Mouse (Mus musculus) embryonic facial prominence, embryonic 15.5 days (tissue): ENCODE data around the gene Cirbp. TPM values are rescaled to one million over a fixed set of nuclear protein-coding genes. Genes with fewer than 3 reads are reported as not detected.

Source experiments
- ATAC-seq: fragments of 200-750 bp; cut with Nextera tagmentation; 2 replicates; pipeline ENCODE4 v1.8.0; 2017; ENCODE audit warnings: low read depth, moderate TSS enrichment; ENCODE audit not compliant: insufficient number of reproducible peaks, low FRiP score, low TSS enrichment
- H3K27ac ChIP-seq: fragments of 300-500 bp; sonication (generic); replicated peaks from 2 replicates; pipeline ENCODE4 v1.5.1; 2015; ENCODE audit warnings: mild to moderate bottlenecking, inconsistent platforms
- H3K27me3 ChIP-seq: fragments of 300-500 bp; sonication (generic); 2 replicates; pipeline ENCODE4 v1.6.1; 2015; ENCODE audit warnings: inconsistent platforms
- H3K36me3 ChIP-seq: fragments of 300-500 bp; sonication (generic); 2 replicates; pipeline ENCODE4 v1.6.1; 2015; ENCODE audit warnings: mild to moderate bottlenecking, inconsistent platforms
- H3K4me1 ChIP-seq: fragments of 300-500 bp; sonication (generic); 2 replicates; pipeline ENCODE4 v1.6.1; 2015; ENCODE audit warnings: inconsistent platforms
- H3K4me2 ChIP-seq: fragments of 300-500 bp; sonication (generic); replicated peaks from 2 replicates; pipeline ENCODE4 v1.6.1; 2015; ENCODE audit warnings: mild to moderate bottlenecking, inconsistent platforms
- H3K4me3 ChIP-seq: fragments of 300-500 bp; sonication (generic); replicated peaks from 2 replicates; pipeline ENCODE4 v1.5.1; 2015; ENCODE audit warnings: mild to moderate bottlenecking, inconsistent platforms
- H3K9ac ChIP-seq: fragments of 300-500 bp; sonication (generic); 2 replicates; pipeline ENCODE4 v1.6.1; 2015; ENCODE audit warnings: inconsistent platforms
- H3K9me3 ChIP-seq: fragments of 300-500 bp; sonication (generic); replicated peaks from 2 replicates; pipeline ENCODE4 v1.6.1; 2016; ENCODE audit warnings: inconsistent platforms
- WGBS: fragments of 180-500 bp; shearing (Covaris S2); methylation state at CpG from one replicate; pipeline ENCODE4 v1.1.7; 2015; 5-methylcytosine and 5-hydroxymethylcytosine counted together
- polyA plus RNA-seq: library from polyadenylated mRNA; unstranded; fragments of >200 nt; fragmentation: Nextera tagmentation; extraction: Ambion mirVana; gene quantifications from 2 replicates; pipeline ENCODE4 v1.2.1, GENCODE M21; 2015

The Cirbp gene
- polyA plus RNA-seq, 1 experiment from 2014 or later: 116 TPM

GRCm38 (mm10) chr10:80152873-80153260 is 12.9 kb upstream of the Cirbp start:
- Histone ChIP-seq H3K4me3 (peak overlapping the region; percentile 90), H3K9ac (peak overlapping the region; percentile 91; the same call in 1 of the 2 replicates), H3K4me2 (peak overlapping the region; percentile 83), H3K27ac (peak overlapping the region; percentile 100), H3K9me3 (no peaks in the 10 kb centered on the region), H3K36me3 (peaks cover 55% of the 10 kb centered on the region), H3K4me1 (peaks cover 64% of the 10 kb centered on the region), H3K27me3 (no peaks in the 10 kb centered on the region)
- no peak for ATAC-seq
- WGBS: 33% methylated on average over 3 of the region's 3 CpGs

DNA sequence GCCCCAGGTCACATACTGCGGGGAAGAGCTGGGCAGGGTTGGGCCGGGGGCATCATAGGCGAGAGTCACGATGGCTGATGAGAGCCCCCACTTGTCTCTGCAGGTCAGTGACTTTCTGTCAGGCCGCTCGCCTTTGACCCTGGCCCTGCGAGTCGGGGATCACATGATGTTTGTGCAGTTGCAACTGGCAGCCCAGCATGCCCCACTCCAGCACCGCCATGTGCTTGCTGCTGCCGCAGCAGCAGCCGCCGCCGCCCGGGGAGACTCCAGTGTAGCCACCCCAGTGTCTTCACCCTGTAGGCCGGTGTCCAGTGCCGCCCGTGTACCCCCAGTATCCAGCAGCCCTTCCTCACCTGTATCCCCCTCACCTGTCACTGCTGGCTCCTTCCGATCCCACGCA is 12.1 kb upstream of the Cirbp start:
- Histone ChIP-seq H3K27me3 (no peaks in the 10 kb centered on the region), H3K36me3 (peaks cover 55% of the 10 kb centered on the region), H3K4me3 (peak overlapping the region; percentile 90; the same call in 1 of the 2 replicates), H3K4me1 (peaks cover 70% of the 10 kb centered on the region), H3K27ac (peak overlapping the region; percentile 100), H3K9me3 (no peaks in the 10 kb centered on the region), H3K9ac (0 out of 2 replicates have a peak overlapping the region, but pooled peaks have one; percentile 91), H3K4me2 (peak overlapping the region; percentile 83; the same call in 1 of the 2 replicates)
- no peak for ATAC-seq
- WGBS: 80% methylated on average over 19 of the region's 19 CpGs

- no peaks in the 10 kb centered on the region for H3K27me3 ChIP-seq
- peaks cover 77% of the 10 kb centered on the region for H3K4me1 ChIP-seq
- H3K4me2 ChIP-seq: no peak overlapping the region
- H3K9ac ChIP-seq: no peak overlapping the region
- ATAC-seq: no peak
- no peak overlapping the region for H3K4me3 ChIP-seq
- peaks cover 55% of the 10 kb centered on the region for H3K36me3 ChIP-seq
- H3K9me3 ChIP-seq: no peaks in the 10 kb centered on the region
- 83% methylated on average over 7 of the region's 7 CpGs for WGBS
- no peak overlapping the region for H3K27ac ChIP-seq
Measured at GRCm38 (mm10) chr10:80154384-80154783, 11.4 kb upstream of the Cirbp start.

- 27% methylated on average over 1 of the region's 1 CpGs for WGBS
- H3K27ac ChIP-seq: peak overlapping the region; percentile 3; the same call in 1 of the 2 replicates
- peaks cover 84% of the 10 kb centered on the region for H3K4me1 ChIP-seq
- H3K9ac ChIP-seq: no peak overlapping the region
- peaks cover 55% of the 10 kb centered on the region for H3K36me3 ChIP-seq
- no peak overlapping the region for H3K4me3 ChIP-seq
- H3K9me3 ChIP-seq: no peaks in the 10 kb centered on the region
- H3K4me2 ChIP-seq: no peak overlapping the region
- ATAC-seq: no peak
- H3K27me3 ChIP-seq: no peaks in the 10 kb centered on the region
Measured at GRCm38 (mm10) chr10:80155277-80155676, 10.5 kb upstream of the Cirbp start.

DNA sequence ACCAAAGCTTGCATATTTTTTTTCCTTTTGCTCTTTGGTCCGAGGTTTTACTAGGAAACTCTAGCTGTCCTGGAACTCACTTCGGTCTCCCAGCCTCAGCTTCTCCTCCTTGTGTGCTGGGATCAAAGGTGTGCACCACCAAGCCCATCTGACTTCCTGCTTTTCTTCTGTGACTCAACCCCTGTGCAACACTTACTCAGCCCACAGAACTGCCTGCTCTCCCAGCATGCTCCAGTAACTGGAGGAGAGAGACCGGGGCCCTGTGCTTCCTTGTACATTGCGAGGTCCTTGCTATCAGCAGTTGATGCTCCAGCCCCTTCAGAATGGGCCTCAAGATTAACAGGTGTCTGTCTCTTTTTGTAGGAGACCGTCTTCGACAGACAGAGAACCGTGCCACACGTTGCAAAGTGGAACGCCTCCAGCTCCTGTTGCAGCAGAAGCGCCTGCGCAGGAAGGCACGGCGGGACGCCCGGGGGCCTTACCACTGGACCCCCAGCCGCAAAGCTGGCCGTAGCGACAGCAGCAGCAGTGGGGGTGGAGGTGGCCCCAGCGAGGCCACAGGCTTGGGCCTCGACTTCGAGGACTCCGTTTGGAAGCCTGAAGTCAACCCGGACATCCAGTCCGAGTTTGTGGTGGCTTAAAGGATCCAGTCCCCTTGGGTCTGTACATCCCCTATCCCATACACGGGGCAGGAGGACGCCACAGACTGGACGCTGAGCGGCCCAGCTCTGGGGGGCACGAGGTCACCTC is 9.6 kb upstream of the Cirbp start:
- Histone ChIP-seq H3K4me3 (no peak overlapping the region), H3K27me3 (no peaks in the 10 kb centered on the region), H3K9me3 (no peaks in the 10 kb centered on the region), H3K27ac (peak overlapping the region; percentile 98), H3K9ac (no peak overlapping the region), H3K36me3 (peaks cover 55% of the 10 kb centered on the region), H3K4me2 (no peak overlapping the region), H3K4me1 (peaks cover 93% of the 10 kb centered on the region)
- 77% methylated on average over 29 of the region's 29 CpGs for WGBS
- no peak for ATAC-seq

- H3K27ac ChIP-seq: peak overlapping the region; percentile 98
- H3K4me2 ChIP-seq: no peak overlapping the region
- peaks cover 55% of the 10 kb centered on the region for H3K36me3 ChIP-seq
- no peaks in the 10 kb centered on the region for H3K9me3 ChIP-seq
- no peak for ATAC-seq
- WGBS: 52% methylated on average over 7 of the region's 7 CpGs
- H3K9ac ChIP-seq: no peak overlapping the region
- no peaks in the 10 kb centered on the region for H3K27me3 ChIP-seq
- no peak overlapping the region for H3K4me3 ChIP-seq
- peaks cover 95% of the 10 kb centered on the region for H3K4me1 ChIP-seq
Measured at GRCm38 (mm10) chr10:80156752-80157053, 9.1 kb upstream of the Cirbp start.

- ATAC-seq: no peak
- WGBS: 58% methylated on average over 15 of the region's 15 CpGs
- no peaks in the 10 kb centered on the region for H3K27me3 ChIP-seq
- peaks cover 95% of the 10 kb centered on the region for H3K4me1 ChIP-seq
- peaks cover 54% of the 10 kb centered on the region for H3K36me3 ChIP-seq
- H3K9me3 ChIP-seq: no peaks in the 10 kb centered on the region
- no peak overlapping the region for H3K4me3 ChIP-seq
- H3K4me2 ChIP-seq: no peak overlapping the region
- peak overlapping the region; percentile 98 for H3K27ac ChIP-seq
- H3K9ac ChIP-seq: no peak overlapping the region
Measured at GRCm38 (mm10) chr10:80157141-80157929, 8.4 kb upstream of the Cirbp start.

DNA sequence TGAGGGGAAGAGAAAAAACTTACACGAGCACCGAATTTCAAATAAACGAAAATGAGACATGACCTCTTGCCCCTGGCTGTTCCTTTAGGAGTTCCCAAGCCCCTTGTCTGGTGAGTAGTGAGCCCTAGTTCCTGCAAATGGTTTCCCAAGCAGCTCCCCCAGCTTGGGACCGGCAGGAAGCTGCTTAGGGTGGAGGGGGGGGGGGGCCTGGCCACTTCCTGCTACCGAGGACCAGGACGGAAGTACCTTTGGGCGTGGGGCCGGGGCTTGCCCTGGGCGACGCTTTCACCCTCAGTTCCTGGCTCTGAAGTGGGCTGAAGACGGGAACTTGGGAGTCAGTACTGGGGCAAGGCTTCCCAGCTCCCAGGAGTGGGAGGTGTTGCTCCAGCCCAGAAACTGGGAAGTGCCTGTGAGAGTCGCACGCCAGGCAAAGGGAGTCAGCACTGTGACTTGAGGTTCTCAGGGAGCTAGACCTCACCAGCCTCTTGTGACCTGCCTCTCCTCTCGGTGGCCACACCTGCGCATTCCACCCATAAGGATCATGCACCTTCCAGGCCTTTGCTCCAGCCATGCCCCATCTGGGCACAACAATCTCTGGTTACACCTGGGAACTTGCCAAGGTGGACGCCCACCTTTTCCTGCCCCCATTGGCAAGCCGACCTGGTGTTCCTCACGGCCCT is 7.3 kb upstream of the Cirbp start:
- Histone ChIP-seq H3K36me3 (peaks cover 43% of the 10 kb centered on the region), H3K4me2 (peak overlapping the region; percentile 79), H3K27me3 (no peaks in the 10 kb centered on the region), H3K4me1 (peaks cover 95% of the 10 kb centered on the region), H3K4me3 (no peak overlapping the region; the same call in 1 of the 2 replicates), H3K9ac (no peak overlapping the region), H3K27ac (peak overlapping the region; percentile 98), H3K9me3 (no peaks in the 10 kb centered on the region)
- 9% methylated on average over 18 of the region's 18 CpGs for WGBS
- ATAC-seq: no peak

DNA sequence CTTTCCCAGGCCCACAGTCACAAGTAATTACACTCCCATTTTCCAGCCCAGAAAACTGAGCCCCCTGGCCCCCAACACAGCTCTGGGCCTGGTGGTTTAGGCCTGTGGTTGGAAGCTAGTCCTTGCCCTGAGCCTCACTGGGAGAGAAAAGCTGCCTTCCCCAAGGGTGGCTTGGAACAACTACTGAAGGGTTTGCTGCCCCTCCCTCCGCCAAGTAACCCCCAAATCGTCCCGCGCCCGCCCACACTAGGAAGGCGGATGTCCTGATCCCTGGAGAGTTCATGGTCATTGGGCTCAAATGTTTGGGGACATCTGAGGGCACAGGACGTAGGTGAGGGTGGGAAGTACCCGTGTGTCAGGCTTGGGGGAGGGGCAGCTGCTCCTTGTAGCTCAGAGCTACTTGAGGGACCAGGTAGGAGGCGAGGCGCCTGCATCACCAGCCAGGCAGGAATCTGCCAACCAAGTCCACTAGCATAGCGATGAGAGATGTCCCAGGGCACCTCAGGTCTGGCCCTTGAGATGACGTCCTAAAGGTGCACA is 6.7 kb upstream of the Cirbp start:
- no peaks in the 10 kb centered on the region for H3K9me3 ChIP-seq
- H3K4me2 ChIP-seq: peak overlapping the region; percentile 79
- 7% methylated on average over 12 of the region's 12 CpGs for WGBS
- H3K4me3 ChIP-seq: peak overlapping the region; percentile 47
- peak overlapping the region; percentile 2; the same call in 1 of the 2 replicates for H3K9ac ChIP-seq
- peak overlapping the region; percentile 98 for H3K27ac ChIP-seq
- peak; percentile 3; the same call in 1 of the 2 replicates for ATAC-seq
- no peaks in the 10 kb centered on the region for H3K27me3 ChIP-seq
- peaks cover 94% of the 10 kb centered on the region for H3K4me1 ChIP-seq
- H3K36me3 ChIP-seq: peaks cover 36% of the 10 kb centered on the region

DNA sequence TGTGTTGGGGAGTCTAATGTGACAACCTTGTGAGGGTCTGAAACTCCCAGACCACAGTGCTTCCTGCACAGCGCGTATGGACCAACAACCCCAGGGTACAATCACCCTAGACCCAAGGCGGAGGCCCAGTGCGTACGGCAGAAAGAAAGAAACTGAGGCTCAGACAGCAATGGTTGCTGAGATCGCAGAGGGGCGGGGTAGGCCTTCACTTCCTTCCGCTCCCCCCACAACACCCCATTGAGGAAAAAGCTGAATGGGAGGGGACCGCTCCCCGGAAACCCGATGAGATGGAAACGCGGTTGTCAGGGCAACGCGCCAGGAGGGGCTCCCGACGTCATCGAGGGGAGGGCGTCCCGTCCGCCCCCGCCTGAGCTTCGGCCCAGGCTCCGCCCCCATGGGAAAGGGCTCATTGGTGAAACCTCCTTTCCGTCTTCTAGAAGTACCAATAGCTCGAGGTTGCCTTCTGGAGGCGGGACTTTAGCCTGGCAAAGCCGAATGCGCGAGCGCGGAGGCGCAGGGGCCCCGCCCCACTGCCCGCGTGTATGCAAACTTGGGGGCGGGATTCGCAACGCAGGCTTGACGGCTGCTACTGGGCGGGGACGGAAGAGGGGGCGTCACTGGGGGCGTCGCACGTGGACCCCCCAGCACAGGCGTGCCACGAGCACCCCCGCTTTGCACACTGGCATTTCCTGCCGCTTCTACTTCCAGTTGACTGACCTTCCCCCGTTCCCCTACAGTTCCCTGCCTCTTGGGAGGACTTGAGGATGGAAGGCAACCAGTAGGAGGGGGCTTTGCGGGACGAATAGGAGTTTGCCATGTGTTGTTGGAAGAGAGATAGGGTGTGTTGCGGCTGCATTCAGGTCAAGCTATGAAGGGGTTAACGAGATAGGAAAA is 6.0 kb upstream of the Cirbp start:
- Histone ChIP-seq H3K36me3 (peaks cover 29% of the 10 kb centered on the region), H3K9me3 (no peaks in the 10 kb centered on the region), H3K27me3 (no peaks in the 10 kb centered on the region), H3K4me1 (peaks cover 94% of the 10 kb centered on the region), H3K9ac (peak overlapping the region; percentile 23; the same call in 1 of the 2 replicates), H3K4me3 (peak overlapping the region; percentile 47), H3K4me2 (peak overlapping the region; percentile 79), H3K27ac (peak overlapping the region; percentile 98)
- peak; percentile 87 for ATAC-seq
- WGBS: under 1% methylated on average over 55 of the region's 55 CpGs
